Mouse (Mus musculus) neural tube, embryonic 11.5 days (tissue): ENCODE measurements at regions not wholly inside any gene's neighbourhood (a gene's known extent, or its start where the extent isn't known, plus 50 kb on each side); places are given as distances from the start of the nearest gene placed in this dataset.

Experiments
- ATAC-seq: fragments of 200-750 bp; cut with Nextera tagmentation; 2 replicates; pipeline ENCODE4 v1.8.0; 2017; ENCODE audit warnings: moderate number of reproducible peaks, mild to moderate bottlenecking, moderate TSS enrichment, moderate library complexity; ENCODE audit not compliant: insufficient read depth, low FRiP score, low TSS enrichment
- DNase-seq: peaks from one replicate; pipeline ENCODE4 v3.0.0-alpha.2; 2015; ENCODE audit warnings: low spot score
- H3K27ac ChIP-seq: fragments of 300-500 bp; sonication (generic); 2 replicates; pipeline ENCODE4 v1.5.1; 2014; ENCODE audit warnings: low read depth, mild to moderate bottlenecking, low read length
- H3K27me3 ChIP-seq: fragments of 300-500 bp; sonication (generic); 2 replicates; pipeline ENCODE4 v1.6.1; 2014; ENCODE audit warnings: mild to moderate bottlenecking, low read length, mixed read lengths; ENCODE audit not compliant: control insufficient read depth, insufficient read depth
- H3K36me3 ChIP-seq: fragments of 300-500 bp; sonication (generic); 2 replicates; pipeline ENCODE4 v1.6.1; 2014; ENCODE audit warnings: mild to moderate bottlenecking, low read length, moderate library complexity, mixed read lengths; ENCODE audit not compliant: control insufficient read depth, insufficient read depth
- H3K4me1 ChIP-seq: fragments of 300-500 bp; sonication (generic); 2 replicates; pipeline ENCODE4 v1.6.1; 2014; ENCODE audit warnings: low read length, mixed read lengths; ENCODE audit not compliant: control insufficient read depth, insufficient read depth
- H3K4me2 ChIP-seq: fragments of 300-500 bp; sonication (generic); 2 replicates; pipeline ENCODE4 v1.6.1; 2014; ENCODE audit warnings: low read depth, mild to moderate bottlenecking, moderate library complexity
- H3K4me3 ChIP-seq: fragments of 300-500 bp; sonication (generic); 2 replicates; pipeline ENCODE4 v1.5.1; 2014; ENCODE audit warnings: low read depth, low read length
- H3K9ac ChIP-seq: fragments of 300-500 bp; sonication (generic); 2 replicates; pipeline ENCODE4 v1.6.1; 2014; ENCODE audit warnings: mild to moderate bottlenecking, low read length
- H3K9me3 ChIP-seq: fragments of 300-500 bp; sonication (generic); 2 replicates; pipeline ENCODE4 v1.6.1; 2016; ENCODE audit warnings: low read length; ENCODE audit not compliant: control insufficient read depth
- WGBS: fragments of 180-500 bp; shearing (Covaris S2); extraction: QIAGEN DNeasy Blood & Tissue Kit; methylation state at CpG from one replicate; pipeline ENCODE4 v1.1.7; 2014; 5-methylcytosine and 5-hydroxymethylcytosine counted together

GRCm38 (mm10) chr11:33061570-33061969 is 85.6 kb downstream of the Fgf18 start:
- Histone ChIP-seq H3K9ac (no peak overlapping the region), H3K4me1 (no peaks in the 10 kb centered on the region), H3K4me2 (no peak overlapping the region), H3K4me3 (no peak overlapping the region), H3K36me3 (no peaks in the 10 kb centered on the region), H3K27ac (no peak overlapping the region), H3K27me3 (no peaks in the 10 kb centered on the region), H3K9me3 (no peaks in the 10 kb centered on the region)
- no peak for ATAC-seq
- no peak for DNase-seq
- WGBS = 85% methylated on average over 4 of the region's 4 CpGs

DNA sequence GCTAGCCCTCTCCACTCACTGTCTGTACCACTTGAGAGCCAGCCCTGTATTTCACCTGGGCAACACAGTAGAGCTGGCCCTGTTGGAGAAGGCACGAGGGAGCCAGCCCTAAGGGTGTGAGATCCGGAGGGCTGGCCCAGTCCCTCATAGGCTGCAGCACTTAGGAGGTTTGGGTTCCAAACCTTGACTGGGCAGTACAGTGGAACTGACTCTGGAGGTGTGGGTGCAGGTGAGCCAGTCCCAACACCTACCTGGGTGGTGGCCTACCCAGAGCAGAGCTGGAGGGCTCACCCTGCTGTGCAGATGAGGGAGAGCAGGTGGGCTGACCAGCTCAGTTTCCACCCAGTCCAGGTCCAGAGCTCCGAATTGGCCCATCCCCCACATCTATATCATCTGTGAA is 86.8 kb downstream of the Fgf18 start:
- no peak overlapping the region for H3K4me2 ChIP-seq
- H3K9me3 ChIP-seq = no peaks in the 10 kb centered on the region
- no peaks in the 10 kb centered on the region for H3K36me3 ChIP-seq
- no peaks in the 10 kb centered on the region for H3K4me1 ChIP-seq
- H3K4me3 ChIP-seq = no peak overlapping the region
- DNase-seq (no peak), ATAC-seq (no peak)
- H3K9ac ChIP-seq = no peak overlapping the region
- H3K27me3 ChIP-seq = no peaks in the 10 kb centered on the region
- 56% methylated on average over 3 of the region's 3 CpGs for WGBS
- H3K27ac ChIP-seq = no peak overlapping the region

GRCm38 (mm10) chr11:33050216-33050615 is 97.0 kb downstream of the Fgf18 start:
- 78% methylated on average over 12 of the region's 12 CpGs for WGBS
- Histone ChIP-seq H3K4me2 (no peak overlapping the region), H3K36me3 (no peaks in the 10 kb centered on the region), H3K4me3 (no peak overlapping the region), H3K27me3 (no peaks in the 10 kb centered on the region), H3K4me1 (no peaks in the 10 kb centered on the region), H3K9me3 (no peaks in the 10 kb centered on the region), H3K9ac (no peak overlapping the region), H3K27ac (no peak overlapping the region)
- ATAC-seq = no peak
- no peak for DNase-seq

DNA sequence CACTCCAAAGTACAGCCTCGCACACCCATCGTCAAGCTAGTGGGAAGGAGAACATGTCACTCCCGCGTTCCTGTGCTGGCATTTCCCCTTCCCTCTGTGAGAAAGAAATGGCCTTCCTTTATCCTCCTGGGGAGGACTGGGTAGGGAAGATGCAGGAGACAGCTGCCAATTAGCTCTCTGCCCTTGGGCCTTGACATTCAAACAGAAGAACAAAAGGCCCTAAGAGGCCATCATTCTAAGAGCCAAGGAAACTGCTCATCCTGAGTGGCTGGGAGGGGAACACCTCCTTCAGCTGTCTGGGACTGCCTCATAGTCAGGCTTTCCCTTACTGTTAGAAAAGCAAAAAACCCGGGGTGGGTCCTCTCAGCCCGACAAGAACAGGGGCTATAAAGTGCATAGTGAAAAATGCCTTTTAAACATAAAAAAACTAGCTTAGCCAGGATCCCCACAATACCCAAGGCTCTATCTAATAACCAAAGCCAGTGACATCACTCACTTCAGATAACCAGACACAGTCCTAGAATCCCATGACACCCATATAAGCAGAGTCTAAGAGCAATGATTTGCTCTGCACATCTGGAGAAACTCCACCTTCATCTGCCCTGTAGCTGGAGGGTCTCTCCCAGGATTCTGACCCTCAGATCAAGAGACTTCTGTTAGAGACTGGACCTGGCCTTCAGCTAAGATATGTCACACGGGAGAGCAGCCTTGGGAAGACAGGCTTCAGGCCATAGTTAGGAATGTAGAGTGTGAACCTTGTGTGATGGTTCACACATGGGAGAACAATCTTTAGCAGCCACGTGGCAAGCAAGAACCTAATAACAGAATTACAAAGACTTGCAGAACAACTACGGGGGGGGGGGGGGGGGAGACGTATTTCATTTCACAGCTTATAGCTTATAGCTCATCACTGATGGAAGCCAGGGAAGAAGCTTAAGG is 107.1 kb downstream of the Fgf18 start:
- DNase-seq = no peak
- H3K27ac ChIP-seq = no peak overlapping the region
- H3K9me3 ChIP-seq = no peaks in the 10 kb centered on the region
- no peak for ATAC-seq
- no peak overlapping the region for H3K9ac ChIP-seq
- no peak overlapping the region for H3K4me2 ChIP-seq
- H3K27me3 ChIP-seq = no peaks in the 10 kb centered on the region
- H3K4me3 ChIP-seq = no peak overlapping the region
- WGBS = 80% methylated on average over 10 of the region's 10 CpGs
- no peaks in the 10 kb centered on the region for H3K4me1 ChIP-seq
- no peaks in the 10 kb centered on the region for H3K36me3 ChIP-seq

GRCm38 (mm10) chr11:33036367-33036766 is 110.8 kb downstream of the Fgf18 start:
- no peak overlapping the region for H3K4me3 ChIP-seq
- H3K9ac ChIP-seq = no peak overlapping the region
- H3K27ac ChIP-seq = no peak overlapping the region
- H3K4me1 ChIP-seq = no peaks in the 10 kb centered on the region
- no peak for ATAC-seq
- H3K36me3 ChIP-seq = no peaks in the 10 kb centered on the region
- H3K4me2 ChIP-seq = no peak overlapping the region
- no peaks in the 10 kb centered on the region for H3K9me3 ChIP-seq
- DNase-seq = no peak
- H3K27me3 ChIP-seq = no peaks in the 10 kb centered on the region
- 87% methylated on average over 4 of the region's 4 CpGs for WGBS

DNA sequence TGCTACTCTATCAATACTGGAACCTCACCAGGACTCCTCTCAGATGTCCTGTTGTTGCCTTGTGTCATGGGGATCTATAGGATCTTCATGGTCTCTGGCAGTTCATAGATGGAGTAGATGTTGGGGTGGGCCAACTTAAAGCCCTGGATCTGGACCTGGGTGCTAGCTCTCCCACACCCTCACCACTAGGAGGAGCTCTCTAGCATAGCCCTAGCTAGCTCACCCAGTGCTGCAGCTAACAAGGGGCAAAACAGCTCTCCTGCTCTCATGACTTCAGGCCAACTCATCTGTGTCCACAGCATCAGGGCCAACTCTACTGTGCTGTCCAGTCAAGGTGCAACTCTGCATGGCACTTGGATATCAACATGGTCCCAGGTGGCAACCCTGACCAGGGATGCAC is 118.3 kb downstream of the Fgf18 start:
- no peak overlapping the region for H3K4me2 ChIP-seq
- DNase-seq (no peak), ATAC-seq (no peak)
- no peaks in the 10 kb centered on the region for H3K27me3 ChIP-seq
- no peaks in the 10 kb centered on the region for H3K36me3 ChIP-seq
- H3K4me1 ChIP-seq = no peaks in the 10 kb centered on the region
- no peak overlapping the region for H3K27ac ChIP-seq
- H3K9ac ChIP-seq = no peak overlapping the region
- H3K9me3 ChIP-seq = no peaks in the 10 kb centered on the region
- no peak overlapping the region for H3K4me3 ChIP-seq

- 93% methylated on average over 6 of the region's 6 CpGs for WGBS
- ATAC-seq (no peak), DNase-seq (no peak)
Observed at GRCm38 (mm10) chr11:33027121-33027520, 120.1 kb downstream of the Fgf18 start.

GRCm38 (mm10) chr11:33013229-33014185 is 133.7 kb downstream of the Fgf18 start:
- Histone ChIP-seq H3K36me3 (no peaks in the 10 kb centered on the region), H3K27ac (no peak overlapping the region), H3K4me2 (no peak overlapping the region), H3K9ac (no peak overlapping the region), H3K4me3 (no peak overlapping the region), H3K9me3 (no peaks in the 10 kb centered on the region), H3K27me3 (no peaks in the 10 kb centered on the region), H3K4me1 (no peaks in the 10 kb centered on the region)
- whole genome bisulfite sequencing = 75% methylated on average over 17 of the region's 17 CpGs
- DNase-seq = no peak
- ATAC-seq = no peak

More at GRCm38 (mm10) chr11:33027121-33027520, 120.1 kb downstream of the Fgf18 start:
- Histone ChIP-seq H3K4me2 (no peak overlapping the region), H3K9me3 (no peaks in the 10 kb centered on the region), H3K27me3 (no peaks in the 10 kb centered on the region), H3K9ac (no peak overlapping the region), H3K36me3 (no peaks in the 10 kb centered on the region), H3K4me3 (no peak overlapping the region), H3K27ac (no peak overlapping the region), H3K4me1 (no peaks in the 10 kb centered on the region)
